Mouse (Mus musculus) adrenal gland, postnatal 25 days (tissue): ENCODE results near the gene Fcgrt. TPM values are rescaled to one million over a fixed set of nuclear protein-coding genes. Genes with fewer than 3 reads are reported as not detected.
A peak's percentile ranks its signal among the peaks of the same experiment; 100 is the strongest.
"Not testable (repeated sequence)": the region's sequence is repeated elsewhere in the genome, so short reads cannot be mapped to it uniquely, and the experiment has no call there.

ENCODE experiments used
- DNase-seq: peaks from one replicate; pipeline ENCODE4 v3.0.0; 2021; ENCODE audit warnings: mixed read lengths
- total RNA-seq: library from RNA; stranded (reverse); gene quantifications from 2 replicates; pipeline ENCODE4 v1.2.3, GENCODE M21; 2021

The Fcgrt gene
- total RNA-seq, 1 experiment from 2014 or later = 96.1 TPM

- DNase-seq = not testable (repeated sequence)
Observed at GRCm38 (mm10) chr7:45110089-45110488, 6.4 kb upstream of the Fcgrt start.

GRCm38 (mm10) chr7:45107052-45107645, 3.5 kb upstream of the Fcgrt start:
- no peak for DNase-seq

DNA sequence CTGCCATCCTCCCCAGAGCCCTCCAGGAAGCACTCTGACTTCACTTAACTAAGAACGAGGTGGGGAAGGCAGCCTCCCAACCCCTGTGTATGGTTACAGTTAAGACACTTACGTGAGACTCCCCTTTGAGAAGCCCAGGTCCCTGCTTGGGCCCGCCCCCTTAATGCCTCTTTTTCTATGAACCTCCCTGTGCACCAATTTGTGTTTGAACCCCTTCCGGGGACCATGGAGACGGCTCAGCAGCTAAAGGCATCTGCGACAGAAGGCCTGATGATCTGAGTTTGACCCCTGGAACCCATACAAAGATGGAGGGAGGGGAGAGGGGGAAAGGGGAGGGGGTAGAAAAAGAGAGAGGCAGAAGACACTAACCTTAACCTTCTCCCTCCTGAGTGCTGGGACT, 2.8 kb upstream of the Fcgrt start:
- no peak for DNase-seq

DNA sequence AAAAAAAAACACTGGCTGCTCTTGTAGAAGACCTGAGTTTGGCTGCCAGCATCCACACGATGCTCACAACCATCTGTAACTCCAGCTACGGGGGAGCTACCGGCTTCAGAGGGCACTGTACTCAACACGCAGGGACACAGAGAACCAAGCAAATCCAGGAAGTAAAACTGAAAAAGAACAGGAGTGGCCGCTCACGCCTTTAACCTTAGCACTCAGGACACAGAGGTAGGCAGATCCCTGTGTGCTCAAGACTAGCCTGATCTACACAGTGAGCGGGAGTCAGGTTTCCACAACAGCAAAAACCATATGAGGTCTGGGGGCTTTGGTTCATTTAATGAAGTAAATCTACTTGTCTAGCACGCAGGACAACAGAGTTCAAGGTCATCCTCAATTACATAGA, 1.8 kb upstream of the Fcgrt start:
- no peak for DNase-seq

DNA sequence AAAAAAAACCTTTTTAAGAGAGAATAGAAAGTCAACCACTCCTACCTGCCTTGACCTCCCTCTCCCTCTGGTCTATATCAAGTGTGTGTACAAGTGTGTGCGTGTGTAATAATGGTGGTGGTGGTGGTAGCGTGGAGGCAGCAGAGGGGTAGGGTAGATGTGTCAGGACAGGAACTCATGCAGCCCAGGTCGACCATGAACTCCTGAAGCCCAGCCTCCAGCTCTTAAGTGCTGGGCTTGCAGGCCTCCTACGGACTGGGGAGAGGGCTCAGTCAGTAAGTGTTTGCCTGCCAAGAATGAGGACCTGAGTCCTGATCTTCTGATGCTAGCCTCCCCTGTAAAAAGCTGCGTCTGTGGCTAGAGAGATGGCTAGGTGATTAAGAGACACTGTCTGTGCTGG, 1.3 kb upstream of the Fcgrt start:
- DNase-seq = no peak

DNA sequence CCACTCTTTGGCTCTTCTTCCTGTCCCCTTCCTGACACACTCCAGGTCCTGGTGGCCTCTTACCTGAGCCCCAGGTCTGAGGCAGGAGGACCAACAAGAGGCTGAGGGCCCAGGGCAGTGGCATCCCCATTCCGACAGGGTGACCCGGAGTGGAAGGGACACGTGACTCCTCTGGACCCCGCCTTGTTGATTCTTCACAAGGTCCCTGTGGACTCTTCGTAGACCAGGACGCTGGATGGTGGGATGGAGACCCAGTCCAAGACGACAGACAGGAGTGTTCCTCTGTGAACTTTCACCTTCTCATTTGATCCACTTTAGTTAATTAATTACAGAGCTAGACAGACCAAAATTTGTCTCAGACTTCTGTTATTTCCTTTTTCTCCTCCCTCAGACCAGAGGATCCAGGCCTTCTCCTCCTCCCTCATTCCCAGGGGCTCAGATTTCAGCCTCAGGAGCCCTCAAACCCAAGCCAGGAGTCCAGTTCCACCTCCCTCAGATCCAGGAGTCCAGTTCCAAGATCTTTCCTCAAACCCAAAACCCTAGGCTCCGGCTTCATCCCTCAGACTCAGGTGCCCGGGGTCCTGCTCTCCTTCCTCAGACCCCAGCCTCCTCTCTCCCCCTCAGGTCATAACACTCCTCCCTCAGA, 588 bp downstream of the Fcgrt start:
- no peak for DNase-seq

DNA sequence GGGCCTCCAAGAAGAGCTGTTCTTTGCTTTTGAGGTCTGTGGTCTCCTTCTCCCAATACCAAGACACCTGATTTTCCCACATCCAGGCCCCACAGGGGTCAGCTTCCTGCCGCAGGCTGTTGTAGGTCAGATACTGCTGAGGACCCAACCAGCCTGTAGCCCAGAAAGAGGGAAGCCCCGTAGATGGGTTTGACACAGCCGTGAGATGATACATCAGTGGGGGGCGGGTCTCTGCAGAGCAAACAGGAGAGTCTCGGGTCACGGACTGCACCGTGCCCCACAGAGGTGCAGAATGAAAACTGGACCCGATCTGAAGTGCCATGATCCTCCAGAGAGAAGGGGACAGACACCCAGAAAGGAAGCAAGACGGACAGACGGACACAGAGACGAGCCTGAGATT, 1.2 kb downstream of the Fcgrt start:
- DNase-seq = no peak

DNA sequence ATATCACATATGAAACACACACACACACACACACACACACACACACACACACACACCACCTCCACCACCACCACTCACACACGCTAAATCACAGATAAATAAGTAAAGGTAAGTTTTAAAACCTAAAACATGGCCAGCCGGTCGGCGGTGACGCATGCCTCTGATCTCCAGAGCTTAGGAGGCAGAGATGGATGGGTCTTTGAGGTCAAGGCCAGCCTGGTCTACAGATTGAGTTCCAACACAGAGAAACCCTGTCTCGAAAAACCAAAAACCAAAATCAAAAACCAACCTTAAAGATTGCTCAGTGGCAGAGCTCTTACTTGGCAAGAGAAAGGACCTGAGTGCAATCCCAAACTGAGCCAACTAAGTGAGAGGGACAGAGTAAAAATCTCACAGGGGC, 3.6 kb downstream of the Fcgrt start:
- peak; percentile 49 for DNase-seq

DNA sequence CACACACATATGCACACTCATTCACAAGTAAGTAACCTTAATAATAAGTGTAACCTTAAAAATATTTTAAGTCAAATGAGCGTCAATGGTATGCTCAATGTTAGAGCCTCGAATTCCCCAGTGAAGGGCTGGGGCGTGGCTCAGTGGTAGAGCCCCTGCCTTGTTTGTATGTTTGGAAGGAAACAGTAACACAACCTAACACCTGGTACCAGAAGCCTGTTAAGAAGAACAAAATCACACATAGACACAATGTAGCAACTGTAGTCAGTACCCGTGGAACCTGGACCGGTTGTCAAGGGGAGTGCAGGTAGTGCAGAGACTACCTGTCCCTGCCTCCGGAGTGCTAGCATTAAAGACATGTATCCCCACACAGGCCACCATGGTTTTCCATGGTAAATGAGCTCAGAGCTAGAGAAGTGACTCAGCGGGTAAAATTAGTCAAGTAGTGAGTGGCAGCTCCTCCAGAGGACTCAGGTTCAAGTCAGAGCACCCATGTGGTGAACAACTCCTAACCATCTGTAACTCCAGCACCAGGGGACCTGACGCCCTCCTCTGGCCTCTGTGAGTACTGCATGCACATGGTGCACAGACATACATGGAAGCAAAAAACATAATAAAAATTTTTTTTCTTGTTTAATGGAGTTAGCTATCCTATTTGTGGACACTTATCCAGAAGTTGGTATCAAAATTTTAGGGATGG, 5.0 kb downstream of the Fcgrt start:
- DNase-seq = no peak

DNA sequence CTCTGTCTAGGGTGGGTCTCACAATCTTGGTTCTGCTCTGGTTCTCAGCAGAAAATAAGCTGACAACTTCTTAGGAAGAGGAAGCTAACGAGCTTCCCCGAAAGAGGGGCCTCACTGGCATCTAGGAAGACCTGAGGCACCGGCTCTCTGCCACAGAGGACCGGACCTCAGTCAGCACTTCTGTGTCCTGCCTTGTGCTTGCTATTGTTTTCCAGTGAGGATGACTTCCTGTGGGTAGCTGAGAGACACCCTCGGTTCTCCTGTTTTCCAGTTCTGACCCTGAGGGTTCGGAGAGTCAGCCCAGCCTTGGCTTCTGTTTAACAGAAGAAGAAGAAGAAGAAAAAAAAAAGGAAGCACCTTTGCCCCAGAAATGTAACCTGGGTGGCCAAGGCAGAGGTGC, 6.2 kb downstream of the Fcgrt start:
- DNase-seq = no peak

DNA sequence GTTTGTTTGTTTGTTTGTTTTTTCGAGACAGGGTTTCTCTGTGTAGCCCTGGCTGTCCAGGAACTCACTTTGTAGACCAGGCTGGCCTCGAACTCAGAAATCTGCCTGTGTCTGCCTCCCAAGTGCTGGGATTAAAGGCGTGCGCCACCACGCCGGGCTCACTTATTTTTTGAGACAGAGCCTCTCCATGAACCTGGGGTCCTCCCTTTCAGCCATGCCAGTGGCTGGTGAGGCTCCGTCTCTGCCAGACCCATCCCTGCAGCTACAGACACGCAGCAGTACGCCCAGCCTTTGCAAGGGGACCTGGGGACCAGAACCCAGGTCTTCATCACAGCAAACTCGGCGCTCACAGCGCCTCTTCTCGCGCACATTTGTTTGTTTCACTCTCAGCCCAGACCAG, 7.7 kb downstream of the Fcgrt start:
- DNase-seq = not testable (repeated sequence)

DNA sequence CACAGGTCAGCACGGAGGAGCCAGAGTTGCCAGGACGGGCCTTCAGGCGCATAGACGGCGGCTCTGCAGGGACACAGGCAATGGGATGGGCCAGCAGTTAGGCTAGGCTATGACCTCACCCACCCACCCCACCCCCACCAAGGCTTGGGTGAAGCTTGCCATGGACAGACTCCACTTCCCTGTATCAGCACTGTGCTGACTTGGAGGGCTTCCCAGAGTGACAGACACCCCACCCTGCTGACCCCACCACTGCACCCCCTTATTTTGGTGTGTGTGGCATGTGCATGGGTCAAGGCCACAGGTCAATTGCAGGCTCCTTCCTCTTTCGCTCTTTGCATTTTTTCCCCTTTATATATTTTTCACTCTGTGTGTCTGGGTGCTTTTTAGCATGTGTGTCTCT, 8.3 kb downstream of the Fcgrt start:
- DNase-seq = no peak

- no peak for DNase-seq
Observed at GRCm38 (mm10) chr7:45094121-45094520, 9.5 kb downstream of the Fcgrt start.

- no peak for DNase-seq
Observed at GRCm38 (mm10) chr7:45093516-45093905, 10.1 kb downstream of the Fcgrt start.

DNA sequence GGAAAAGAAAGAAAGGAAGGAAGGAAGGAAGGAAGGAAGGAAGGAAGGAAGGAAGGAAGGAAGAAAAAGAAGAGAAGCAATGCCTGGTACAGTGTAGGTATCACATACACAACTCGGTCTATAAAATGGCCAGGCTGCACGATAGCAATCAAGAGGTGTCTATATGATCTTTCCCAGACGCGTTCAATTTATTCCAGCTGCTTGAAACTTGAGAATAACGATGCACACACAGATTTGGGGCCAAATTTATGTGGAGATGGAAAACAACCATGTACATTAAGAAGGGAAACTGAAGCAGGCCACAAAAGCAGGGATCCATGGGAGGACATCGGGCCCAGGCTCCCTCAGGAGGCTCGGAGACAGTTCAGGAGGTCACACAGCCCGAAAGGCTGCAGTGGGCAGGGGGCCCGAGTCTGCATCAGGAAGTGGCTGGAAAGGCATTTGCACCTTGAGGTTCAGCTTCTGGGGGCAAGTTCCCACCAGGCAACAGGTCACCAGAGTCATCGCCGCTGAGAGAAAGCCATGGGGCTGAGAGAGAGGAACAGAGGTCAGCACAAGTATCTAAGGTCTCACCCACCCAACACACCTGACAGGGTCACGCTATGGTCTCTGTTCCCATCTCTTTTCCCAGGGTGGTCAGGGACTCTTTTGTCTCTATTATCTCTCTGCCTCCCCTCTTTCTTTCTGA, 10.7 kb downstream of the Fcgrt start:
- DNase-seq = no peak

GRCm38 (mm10) chr7:45092048-45092447, 11.6 kb downstream of the Fcgrt start, which contains the start of gene Rcn3:
TSS of gene Rcn3 (minus strand) at chr7:45092221.
- peak; percentile 76 for DNase-seq

DNA sequence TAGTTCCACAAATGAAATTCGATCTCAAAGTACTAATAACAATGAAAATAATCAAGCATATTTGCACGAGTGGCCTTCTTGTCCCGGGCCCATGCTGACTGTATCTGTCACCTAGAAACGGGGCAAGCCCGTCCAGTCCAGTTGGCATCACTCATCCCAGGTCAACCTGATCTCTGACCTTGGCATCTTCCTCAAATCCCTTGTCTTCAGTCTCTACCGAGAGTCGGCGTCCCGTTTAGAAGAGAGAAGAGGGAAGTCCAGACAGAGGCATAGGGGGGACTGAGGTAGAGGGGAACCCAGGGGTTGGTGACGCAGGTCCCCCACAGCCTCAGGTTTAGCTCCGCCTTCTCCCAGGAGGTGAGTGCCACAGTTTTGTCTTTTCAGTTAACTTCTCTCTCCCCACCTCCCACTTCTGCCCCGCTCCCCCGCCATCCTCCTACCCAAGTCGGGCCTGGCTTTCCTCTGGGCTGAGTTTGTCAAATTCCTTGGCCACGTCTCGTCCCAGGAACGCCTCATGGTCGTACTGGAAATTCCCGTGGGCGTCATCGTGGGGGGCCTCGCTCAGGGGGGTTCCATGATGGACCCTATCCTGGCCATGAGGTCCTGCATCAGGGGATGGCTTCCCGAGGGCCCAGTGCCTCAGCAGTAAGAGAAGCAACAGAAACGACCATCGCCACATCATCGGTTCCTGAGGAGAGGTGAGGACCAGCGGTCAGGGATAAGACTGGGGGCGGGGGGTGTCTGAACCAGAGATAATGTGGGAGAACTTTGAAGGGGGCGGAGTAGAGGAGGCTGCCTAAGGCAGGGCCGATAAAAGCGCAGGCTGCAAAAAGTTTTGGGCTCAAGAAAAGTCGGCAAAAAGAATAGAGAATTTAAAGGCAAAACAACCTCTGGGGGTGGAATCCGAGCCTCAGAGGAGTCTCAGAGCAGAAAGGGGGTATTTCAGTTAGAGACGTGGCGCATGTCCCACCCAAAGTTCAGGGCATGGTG, 12.4 kb downstream of the Fcgrt start:
- no peak for DNase-seq

DNA sequence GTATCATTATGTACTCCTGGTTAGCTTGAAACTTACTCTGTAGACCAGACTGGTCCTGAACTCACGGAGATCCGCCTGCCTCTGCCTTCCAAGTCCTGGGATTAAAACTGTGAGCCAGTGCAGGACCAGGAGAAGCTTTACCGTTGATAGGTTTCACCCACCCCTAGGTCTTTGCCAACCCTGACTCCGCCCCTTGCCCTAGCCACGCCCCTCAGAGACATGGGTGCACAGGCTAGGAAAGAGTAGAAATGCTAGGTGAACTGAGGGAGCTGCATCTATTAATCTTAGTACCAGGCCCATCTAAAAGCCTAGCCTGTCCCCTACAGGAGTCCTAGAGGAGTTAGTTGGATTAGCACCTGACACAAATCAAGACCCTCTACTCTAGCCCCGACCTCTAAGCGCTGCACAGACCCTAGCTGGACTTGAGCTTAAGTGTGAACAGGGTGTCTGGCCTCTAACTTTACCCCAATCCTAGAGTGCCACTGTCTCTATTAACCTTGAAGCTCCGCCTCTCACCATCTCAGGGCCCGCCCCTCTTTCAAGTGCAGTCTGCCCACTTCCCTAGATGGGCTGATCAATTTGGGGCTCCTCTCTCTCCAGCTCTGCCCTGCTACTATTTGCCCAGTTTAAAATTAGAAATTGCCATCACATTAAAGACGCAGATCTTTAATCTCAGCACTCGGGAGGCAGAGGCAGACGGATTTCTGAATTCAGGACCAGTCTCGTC, 13.2 kb downstream of the Fcgrt start:
- no peak for DNase-seq

DNA sequence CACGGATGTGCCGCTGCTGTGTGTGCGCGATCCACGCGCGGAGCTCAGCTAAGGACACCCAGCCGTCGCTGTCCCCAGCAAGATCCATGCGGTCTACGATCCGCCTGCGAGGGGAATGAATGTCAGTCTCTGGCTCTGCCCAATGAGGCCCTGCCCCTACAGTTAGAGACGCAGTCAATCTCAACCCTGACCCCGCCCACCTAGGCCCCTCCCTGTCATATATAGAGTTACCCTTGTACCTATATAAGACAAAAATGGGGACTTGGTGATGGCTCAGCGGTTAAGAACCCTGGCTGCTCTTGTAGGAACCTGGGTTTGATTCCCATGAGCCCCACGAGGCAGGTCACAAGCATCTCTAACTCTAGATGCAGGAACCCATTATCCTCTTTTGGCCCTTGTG, 15.1 kb downstream of the Fcgrt start:
- no peak for DNase-seq

GRCm38 (mm10) chr7:45086084-45086483, 17.6 kb downstream of the Fcgrt start:
- no peak for DNase-seq

DNA sequence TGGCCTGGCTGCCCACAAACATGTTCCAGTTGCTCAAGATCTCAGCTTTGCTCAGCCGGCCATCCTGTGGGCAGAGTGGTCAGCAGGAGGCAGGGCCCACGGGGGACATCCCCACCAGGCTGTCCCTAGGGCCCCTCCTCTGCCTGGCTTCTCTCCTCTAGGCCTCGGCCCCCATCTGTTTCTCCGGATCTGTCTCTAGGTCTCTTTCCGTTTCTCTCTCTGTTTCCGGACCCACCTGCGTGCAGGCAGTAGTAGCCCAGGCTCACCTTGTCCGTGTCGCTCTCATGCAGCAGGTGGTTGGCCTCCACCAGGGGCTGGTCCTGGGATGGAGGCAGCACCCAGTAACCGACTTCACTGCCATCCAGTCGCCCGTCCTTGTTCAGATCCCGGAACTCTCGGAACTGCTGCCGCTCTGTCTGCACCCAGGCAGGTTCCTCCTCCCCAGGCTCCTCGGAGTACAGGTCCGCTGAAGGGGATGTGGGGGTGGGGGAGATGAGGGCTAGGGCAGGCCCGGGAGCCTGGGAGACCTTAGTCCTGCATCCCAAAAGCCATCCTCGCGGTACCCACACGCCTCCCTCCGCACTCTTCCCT, 20.3 kb downstream of the Fcgrt start:
- DNase-seq = no peak
